Mouse (Mus musculus) neural tube, embryonic 10.5 days (tissue): ENCODE measurements at regions not wholly inside any gene's neighbourhood (a gene's known extent, or its start where the extent isn't known, plus 50 kb on each side); places are given as distances from the start of the nearest gene placed in this dataset.

Experiments
- DNase-seq: peaks from one replicate; pipeline ENCODE4 v3.0.0-alpha.2; 2017; ENCODE audit warnings: low spot score; ENCODE audit errors: extremely low spot score

DNA sequence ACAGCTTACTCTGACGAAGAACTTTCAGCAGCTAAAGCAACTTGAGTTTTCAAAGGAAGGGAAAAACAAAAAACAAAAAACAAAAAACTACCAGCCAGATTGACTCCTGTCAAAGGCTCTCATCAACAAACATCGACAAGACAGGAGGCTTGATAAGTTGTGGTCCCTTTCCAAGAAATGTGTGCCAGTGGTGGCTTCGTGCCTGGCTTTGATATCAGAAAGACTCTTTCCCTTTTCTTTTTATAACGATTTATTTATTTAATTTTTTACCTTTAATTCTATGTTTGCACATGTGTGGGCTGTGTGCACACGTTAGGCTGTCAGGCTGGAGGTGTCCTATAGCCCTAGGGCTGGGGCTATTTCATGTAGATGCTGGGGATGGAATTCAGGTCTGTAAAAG is 60.4 kb downstream of the Dact1 start:
- DNase-seq: no peak

DNA sequence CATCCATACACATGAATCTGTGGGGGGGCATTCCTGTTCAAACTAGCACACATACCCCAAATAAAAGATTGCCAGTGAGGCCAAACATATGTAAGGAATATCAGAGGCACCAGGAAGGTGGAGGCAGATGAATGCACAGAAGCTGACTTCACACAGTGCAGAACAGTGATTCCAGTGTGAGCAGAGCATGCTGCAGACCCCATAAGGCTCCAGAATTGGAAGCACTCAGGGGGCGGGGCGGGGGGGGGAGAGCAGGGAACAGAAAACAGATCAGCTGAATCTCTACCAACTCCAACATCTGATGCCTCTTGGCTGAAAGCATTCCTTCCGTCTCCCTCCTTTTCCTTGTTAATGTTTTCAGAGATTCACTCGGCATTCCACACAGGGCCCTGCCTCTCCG is 62.3 kb downstream of the Dact1 start:
- no peak for DNase-seq

DNA sequence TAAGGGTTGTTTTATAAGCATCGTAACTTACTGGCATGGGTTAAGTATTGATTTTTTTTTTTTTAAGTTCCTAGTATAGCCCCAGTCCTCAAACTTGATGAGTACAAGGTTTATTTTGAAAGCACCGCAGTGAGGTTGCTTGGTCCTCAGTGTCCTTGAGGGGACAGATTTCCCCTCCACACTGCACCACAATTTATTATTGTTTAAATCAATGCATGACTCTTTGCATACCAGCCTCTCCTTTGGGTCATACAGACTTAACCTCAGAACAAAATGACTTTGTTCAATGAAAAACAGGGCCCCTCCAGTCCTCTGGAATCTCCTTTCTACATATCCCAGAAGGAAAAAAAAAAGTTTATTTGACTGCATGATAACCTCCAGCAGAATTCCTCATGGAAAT is 63.9 kb downstream of the Dact1 start:
- DNase-seq: no peak

DNA sequence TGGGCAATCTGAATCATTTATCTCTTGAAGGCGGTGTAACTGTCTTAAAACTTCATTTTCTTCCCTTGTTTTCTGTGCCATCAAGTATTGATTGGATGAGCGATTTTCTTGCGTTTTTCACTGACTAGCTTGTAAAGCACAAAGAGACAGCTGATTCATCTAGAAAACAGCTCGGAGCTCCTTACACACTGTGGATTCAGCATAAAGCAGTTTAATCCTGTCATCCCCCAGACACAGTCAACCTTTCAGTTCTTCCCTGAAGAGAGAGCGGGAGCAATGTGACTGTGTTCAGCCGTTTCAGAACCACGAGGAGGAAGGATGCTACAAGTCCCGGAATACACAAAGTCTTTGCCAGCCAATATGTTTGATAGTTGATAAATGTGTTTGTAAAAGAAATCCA is 66.8 kb downstream of the Dact1 start:
- no peak for DNase-seq

DNA sequence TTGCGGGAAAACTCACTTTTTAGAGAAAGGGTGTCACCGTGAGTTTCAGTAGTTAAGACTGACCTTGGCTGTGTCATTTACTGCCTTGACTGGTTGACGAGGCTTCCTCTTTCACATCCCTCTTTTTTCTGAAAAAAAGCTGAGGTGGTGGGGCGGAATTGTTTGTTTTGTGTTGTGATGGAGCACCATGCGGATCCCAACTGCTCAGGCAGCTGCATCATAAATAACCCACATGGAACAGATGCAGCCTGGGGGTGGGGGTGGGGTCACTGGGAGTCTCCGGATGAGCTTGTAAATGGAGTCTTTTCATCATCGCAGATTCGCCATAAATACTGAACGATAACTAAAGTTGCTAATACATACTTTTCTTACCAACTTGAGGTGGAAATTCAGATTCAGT is 67.3 kb downstream of the Dact1 start:
- peak; percentile 57 for DNase-seq

DNA sequence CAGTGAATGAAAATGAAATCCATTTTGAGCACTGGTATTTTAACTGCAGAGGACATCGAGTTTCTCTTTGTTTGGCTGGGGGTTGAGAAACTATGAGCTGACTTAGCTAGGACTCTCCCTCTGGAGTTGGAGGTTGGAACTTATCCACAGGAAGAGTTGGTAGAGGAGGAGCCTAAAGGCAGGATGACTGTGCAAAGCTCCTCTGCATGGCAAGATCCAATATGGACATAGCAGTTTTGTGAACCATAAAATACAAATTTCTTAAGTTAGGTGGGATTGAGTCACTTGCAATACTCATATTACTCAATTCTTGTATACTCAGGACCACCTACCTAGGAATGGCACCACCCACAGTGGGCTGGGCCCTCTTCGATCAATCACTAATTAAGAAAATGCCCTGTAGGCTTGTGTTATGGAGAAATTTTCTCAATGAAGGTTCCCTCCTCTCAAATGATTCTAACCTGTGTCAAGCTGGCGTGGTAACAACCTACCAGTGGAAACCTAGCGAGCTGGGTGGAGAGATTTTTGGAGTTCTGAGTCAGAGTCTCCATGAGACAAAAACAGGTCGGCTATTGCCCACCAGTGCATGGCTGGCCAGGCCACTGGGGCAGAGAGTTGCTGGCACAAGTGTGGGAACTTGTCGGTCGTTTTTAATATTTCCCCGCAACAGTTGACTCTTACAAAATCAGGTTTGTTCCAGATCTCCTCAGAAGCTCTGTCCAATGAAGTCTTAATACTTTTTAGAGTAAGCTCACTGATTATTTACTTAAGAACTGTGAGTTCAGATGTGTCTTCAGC is 70.1 kb downstream of the Dact1 start:
- no peak for DNase-seq

DNA sequence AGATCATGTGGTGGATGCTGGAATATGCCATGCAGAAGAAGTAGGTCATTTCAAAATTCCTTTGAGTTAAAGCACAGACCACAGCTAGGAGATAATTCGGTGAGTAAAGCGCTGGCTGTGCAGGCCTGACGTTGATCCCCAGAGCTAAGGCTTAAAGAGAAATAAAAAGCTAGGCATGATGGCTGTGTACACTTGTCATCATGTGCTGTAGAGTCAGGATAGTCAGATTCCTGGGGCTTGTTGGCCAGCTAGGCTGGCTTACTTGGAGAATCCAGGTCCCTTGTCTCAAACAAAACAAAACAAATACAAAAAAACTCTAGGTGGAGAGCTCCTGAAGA is 70.7 kb downstream of the Dact1 start:
- DNase-seq: no peak

DNA sequence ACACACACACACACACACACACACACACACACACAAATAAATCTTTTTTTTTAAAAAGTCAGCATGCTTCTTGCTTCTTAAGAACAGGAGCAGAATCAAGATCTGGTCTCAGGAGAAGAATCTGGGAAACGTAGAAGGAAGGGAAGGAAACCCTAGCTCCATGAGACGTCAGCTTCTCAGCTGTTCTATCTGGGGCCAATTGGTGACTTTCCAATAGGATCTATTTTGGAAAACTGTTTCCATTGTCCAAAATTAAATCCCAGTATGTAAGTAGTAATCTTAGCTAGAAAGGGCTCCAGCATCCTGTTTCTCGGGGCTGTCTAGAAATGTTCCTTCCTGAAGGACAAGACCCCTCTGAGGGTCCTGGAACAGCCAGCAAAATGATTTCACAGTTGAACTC is 76.6 kb downstream of the Dact1 start:
- DNase-seq: no peak

DNA sequence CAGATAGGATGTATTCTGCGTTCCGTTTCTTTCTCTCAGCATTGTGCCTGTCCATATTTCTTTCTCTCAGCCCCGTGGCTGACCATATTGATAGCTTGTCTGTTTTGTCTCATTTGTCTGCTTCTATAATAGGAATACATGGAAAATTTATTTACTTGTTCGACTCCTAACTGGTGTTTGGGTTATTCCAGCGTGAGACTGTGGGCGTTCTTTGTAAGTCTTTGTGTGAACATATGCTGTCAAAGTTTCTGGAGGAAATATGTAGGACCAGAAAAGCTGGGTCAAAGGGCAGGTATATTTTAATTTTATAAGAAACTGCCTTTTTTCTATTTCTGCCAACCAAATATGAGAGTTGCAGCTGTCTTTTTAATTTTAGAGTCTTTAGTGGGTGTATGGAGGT is 81.8 kb downstream of the Dact1 start:
- DNase-seq: no peak

DNA sequence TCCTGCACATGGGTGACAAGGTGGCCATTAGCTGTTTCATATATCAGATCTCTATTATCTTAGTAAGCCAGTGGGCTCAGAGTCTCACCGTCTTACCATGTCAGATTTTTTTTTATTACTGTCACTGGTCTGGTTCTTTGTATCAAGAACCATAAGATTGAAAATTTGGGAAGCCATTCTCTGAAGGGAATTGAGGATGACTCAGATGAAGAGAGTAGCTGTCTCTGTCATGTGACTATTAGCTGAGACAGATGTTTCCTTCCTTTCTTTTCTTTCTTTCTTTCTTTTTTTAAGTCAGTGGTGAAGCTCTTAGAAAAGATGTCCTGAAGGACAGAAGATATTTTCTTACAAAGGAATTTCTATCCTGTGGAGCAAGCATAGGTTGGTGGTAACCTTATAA is 84.1 kb downstream of the Dact1 start:
- no peak for DNase-seq

DNA sequence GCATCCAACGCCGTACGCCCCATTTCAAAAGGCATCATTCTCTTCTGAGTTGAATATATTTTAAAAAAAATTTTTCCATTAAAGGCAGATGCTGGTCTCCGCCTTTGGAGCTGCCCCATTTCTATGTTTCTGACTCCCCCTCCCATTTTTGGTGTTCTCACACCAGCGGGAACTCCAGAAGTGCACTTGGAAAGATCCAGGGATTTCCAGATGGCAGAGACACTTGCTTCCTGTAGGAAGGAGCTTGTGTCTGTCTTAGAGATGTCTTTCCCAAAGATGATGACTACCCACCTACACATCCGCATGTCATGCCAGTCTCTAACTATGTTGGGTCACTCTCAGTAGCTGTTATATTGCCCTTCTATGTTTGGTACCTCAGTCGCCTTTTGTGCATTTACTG is 87.8 kb downstream of the Dact1 start:
- no peak for DNase-seq

DNA sequence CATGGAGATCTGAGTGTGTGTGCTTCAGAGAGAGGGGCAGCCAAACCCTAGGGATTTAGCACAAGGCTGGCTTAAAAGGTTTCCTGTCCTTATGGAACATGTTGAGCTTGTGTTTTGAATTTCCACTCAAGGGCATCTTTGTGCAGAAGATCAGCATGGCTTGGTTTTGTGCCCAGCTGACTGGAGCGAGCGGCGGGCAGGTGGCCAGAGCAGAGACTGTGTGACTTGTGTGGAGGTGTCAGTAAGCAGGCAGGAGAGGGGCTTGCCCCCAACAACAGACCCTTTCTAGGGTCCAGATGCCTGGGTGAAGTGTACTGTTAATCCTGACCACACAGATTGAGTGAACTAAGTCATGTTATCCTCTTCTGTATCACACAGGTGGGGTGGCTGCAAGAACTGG is 89.0 kb downstream of the Dact1 start:
- DNase-seq: no peak

DNA sequence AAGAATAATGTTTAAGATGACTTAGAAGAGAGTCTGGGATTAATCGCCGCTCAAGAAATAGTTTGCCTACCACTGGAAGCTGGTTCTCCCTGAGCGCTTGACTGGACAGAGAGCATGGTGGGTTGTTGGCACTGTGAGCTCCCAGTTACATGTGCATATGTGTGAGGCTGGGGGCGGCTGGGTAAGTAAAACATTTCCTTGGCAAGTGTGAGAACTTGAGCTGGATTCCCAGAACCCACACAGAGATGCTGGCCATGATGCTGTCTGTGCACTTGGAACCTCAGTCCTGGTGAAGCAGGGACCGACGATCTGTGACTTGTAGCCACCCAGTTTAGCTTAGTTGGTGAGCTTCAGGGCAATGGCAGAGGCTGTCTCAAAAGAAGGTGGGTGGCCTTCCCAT is 90.5 kb downstream of the Dact1 start:
- DNase-seq: no peak

DNA sequence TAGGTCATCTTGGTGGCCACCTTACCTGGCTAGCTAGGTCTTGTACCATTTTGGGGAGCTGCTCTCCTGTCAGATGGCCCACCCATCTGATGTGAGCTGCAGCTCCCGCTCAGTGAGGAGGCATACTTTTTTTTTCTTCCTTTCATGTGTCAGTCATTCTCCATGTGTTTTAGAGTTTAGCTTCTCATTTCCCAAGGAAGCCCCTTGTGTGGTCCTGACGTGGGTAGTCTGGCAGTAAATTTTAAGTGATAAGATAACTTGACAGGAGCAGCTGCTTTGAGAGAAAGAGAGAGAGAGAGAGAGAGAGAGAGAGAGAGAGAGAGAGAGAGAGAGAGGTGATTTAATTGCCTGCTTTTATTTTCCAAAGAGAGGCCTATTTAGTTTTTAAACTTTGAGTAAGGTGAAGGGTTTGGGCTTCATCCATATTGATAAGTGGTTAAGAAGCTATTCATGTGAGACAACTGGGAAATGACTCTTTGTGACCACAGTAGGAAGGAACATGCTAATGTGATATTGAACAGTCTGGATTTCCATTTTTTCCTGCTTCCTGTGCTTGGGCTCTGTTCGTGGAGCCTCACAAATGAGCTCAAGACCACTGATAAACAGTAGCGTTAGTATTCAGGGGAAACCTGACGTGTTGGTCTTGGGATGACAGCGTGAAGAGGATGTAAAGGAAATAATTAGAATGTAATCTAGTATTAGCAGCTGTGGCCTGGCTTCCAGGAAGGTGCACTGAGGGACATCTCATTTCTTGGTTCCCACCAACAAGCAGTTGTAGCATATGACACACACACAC is 92.1 kb downstream of the Dact1 start:
- DNase-seq: no peak

DNA sequence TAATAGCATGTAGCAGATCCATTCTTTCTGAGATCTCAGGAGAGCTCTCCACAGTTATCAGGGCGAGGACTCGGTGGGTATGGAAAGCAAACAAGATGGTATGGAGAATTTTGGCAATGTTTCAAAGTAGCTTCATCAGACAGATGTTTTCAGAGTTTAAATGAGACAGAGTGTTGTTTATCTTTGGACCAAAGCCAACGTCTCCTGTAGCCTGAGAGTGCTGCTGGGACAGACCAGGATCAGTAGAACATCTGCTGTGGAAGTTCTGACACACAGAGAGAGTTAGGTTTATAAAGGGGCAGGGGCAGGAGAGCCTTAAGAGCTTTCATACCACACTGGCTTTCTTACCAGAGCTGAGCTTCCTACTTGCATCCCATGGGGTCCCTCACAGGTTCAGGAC is 97.6 kb downstream of the Dact1 start:
- no peak for DNase-seq

DNA sequence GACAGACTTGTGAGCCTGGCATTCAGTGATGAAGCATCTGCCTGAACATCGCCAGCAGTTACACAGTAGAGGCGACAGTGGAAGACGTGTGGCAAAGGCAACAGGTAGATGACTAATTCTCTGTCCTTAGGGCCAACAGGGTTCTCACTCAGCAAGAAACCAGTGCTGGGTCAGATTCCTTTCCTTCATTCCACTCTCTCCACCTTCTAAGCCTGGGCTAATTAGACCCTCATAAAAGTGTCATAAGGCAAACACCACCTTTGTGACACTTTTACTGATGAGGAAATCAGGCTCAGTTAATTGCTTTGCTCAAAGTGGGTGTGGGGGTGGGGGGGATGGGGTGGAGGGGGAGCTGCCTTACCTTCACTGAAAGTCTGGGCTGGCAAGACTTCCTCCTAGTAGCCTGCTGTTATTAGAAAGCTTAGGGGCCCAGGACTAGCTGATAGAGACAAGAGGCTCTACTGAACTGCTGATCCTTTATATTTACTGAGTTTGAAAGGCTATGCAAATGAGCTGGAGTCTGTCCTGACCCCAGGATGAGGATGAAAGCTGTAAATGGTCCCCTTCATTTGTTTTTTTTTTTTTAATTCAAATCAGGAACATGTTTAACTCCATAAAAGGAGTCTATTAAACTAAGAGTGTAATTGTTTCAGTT is 98.8 kb downstream of the Dact1 start:
- no peak for DNase-seq

DNA sequence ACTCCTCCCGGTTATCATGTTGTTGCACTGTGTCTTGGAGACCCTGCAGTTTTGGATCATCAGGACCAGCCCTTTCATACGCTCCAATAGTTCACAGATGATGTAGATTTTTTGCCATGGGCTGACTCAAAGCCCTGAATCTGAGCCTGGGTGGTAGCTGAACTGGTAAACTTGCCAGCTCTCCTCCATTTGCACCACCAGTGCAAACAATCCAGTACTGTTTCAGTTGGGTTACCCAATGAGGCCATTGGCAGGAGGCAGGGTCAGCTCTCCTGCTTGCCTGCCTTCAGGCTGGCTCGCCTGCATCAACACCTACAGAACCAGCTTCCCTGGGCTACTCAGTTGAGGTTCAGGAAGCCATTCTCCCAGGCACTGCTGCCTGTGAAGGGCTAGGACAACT is 102.6 kb downstream of the Dact1 start:
- no peak for DNase-seq

DNA sequence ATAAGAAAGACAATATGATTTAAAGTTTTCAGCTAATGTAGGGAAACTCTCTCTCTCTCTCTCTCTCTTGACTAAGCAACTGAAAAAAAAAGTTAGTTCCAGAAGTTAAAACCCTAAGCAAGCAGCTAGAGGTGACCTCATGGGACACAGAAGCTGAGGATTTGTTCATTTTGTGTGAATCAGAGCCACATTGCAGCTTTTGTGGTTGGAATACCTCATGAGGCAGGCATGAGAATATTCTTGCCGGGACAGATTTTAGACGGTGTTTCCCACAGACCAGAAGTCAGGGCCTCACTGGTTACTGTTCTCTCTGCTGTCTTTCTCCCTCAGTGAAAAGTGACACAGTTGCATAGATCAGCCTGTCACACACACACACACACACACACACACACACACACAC is 107.3 kb downstream of the Dact1 start:
- DNase-seq: no peak

DNA sequence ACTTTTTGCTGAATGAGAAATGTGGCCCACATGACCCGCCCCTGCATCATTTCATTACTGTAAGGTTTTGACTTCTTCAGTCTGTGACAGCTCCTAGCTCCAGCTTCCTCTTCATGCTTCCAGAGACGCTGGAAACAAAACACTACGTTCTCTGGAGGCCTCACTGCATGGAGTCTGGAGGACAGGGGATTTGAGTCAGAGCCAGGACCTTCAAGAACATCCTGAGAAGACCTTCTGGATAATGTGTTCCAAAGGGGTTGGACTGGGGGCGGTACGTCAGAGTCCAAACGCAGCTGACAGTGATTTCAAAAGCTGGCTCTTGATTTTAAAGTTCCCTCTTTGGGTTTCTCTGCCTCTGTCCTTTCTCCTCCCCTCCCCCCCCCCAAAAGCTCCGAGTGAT is 108.5 kb downstream of the Dact1 start:
- no peak for DNase-seq

DNA sequence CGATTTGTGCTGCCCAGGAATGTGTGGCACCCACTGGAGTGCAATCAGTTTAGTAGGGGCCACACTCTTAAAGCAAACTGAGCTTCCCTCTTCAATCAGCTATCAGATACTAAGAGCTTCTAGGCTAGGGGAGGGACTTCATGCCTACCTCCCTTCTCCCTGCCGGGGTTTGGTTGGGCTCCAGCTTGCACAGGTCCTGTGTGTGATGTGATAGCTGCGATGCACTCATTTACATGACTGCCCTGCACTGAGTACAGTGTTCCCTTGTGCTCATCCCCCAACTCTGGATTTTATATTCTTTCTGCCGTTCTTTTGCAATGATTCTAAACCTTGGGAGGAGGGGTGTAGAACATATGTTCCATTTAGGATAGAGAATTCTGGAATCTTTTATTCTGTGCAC is 109.5 kb downstream of the Dact1 start:
- no peak for DNase-seq

DNA sequence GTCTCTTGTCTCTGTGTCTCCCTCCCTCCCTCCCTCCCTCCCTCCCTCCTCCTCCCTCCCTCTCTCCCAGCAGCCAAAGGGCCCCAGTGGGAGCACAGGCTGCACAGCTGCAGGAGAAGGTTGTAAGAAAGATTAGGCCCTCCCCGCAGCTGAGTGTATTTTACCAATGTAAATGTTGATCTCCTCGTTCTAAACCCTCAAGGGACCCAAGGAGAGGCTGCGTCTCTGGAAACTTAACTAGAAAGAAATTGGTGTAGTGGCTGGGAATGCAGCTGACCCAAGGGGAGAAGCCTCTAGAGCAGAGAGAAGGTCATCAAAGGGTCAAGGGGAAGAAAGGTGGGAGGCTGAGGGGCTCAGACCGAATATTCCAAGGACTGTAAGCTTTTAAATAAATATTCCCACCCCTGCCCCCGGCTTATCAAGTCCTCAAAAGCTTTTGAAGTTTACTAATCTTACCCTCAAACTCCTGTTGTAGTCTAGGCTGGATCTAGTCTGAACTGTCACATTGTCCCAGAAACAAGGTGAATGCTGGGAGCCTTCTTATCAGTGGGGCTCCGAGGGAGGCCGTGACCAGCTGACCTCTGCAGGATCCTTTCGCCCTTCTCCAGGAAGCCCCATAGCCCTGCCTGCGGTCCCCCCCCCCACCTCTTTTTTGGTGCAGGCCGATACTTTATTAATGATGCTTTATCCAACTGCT is 116.5 kb downstream of the Dact1 start:
- DNase-seq: no peak

DNA sequence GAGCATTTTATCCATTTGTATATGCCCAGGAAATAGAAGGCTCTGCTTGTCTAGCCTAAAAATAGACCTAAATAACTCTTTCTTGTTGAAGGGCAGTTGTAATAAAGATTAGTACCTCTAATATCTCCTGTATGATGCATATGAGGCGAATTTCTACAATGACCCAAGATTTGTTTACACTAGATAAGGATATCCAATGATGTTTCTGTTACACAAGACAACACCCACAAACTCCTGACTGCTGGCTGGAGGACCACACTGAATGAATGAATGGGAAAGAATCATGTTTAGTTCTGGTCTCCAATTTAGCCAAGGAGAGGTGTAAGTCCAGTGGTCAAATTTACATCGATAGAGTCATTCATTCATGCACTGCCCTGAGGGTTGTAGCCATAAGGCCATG is 118.3 kb downstream of the Dact1 start:
- DNase-seq: no peak
